Mouse (Mus musculus): ENCODE data around the gene Ftl1. TPM values are rescaled to one million over a fixed set of nuclear protein-coding genes. Genes with fewer than 3 reads are reported as not detected.

The Ftl1 gene
- polyA plus RNA-seq, 1 experiment from 2014 or later = 6,674 TPM

DNA sequence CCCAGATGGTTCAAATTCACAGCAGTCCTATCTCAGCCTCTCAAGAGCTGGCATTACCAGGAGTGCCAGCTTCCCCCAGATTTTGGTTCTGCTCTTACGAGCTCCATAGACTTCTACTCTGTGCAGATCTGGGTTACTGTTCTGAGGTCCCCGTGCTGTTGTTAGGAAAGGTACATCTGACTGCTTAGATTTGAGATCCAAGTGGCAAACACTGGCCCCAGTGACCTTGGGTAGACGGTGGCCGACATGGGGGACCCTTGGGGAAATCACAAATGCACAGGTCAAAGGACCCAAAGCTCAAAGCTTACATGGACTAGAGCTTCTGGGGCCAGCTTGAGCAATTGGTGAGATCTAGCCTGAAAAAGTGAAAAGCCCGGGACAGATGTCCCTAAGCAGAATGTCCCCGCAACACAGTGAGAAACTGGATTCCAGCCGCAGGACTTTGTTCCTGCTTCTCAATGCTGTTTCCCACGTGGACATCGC lies 2.9 kb downstream of the Ftl1 start:
- Histone ChIP-seq H3K9ac (ENCODE audit: low read depth, low read length) (no peak overlapping the region), H3K9me3 (replicated peaks; ENCODE audit: low read length) (no peaks in the 10 kb centered on the region), H3K4me1 (replicated peaks; ENCODE audit: insufficient read depth, low read length) (peaks cover 22% of the 10 kb centered on the region), H3K27ac (peak overlapping the region; percentile 5; the same call in 1 of the 2 replicates), H3K4me3 (replicated peaks; ENCODE audit: low read depth, low read length) (no peak overlapping the region), H3K27me3 (ENCODE audit: insufficient read depth, low read length) (no peaks in the 10 kb centered on the region), H3K4me2 (ENCODE audit: low read length) (peak overlapping the region; percentile 85; the same call in 1 of the 2 replicates), H3K36me3 (ENCODE audit: insufficient read depth, low read length) (peaks cover 20% of the 10 kb centered on the region; the same call in 1 of the 2 replicates)
- ATAC-seq (replicated peaks; ENCODE audit: low FRiP score, low read depth) (no peak), DNase-seq (ENCODE audit: low spot score) (no peak)
- no peak for TF ChIP-seq CTCF (IDR thresholded peaks at IDR 0.05; ENCODE audit: low read depth)
- WGBS = 36% methylated on average over 9 of the region's 9 CpGs

DNA sequence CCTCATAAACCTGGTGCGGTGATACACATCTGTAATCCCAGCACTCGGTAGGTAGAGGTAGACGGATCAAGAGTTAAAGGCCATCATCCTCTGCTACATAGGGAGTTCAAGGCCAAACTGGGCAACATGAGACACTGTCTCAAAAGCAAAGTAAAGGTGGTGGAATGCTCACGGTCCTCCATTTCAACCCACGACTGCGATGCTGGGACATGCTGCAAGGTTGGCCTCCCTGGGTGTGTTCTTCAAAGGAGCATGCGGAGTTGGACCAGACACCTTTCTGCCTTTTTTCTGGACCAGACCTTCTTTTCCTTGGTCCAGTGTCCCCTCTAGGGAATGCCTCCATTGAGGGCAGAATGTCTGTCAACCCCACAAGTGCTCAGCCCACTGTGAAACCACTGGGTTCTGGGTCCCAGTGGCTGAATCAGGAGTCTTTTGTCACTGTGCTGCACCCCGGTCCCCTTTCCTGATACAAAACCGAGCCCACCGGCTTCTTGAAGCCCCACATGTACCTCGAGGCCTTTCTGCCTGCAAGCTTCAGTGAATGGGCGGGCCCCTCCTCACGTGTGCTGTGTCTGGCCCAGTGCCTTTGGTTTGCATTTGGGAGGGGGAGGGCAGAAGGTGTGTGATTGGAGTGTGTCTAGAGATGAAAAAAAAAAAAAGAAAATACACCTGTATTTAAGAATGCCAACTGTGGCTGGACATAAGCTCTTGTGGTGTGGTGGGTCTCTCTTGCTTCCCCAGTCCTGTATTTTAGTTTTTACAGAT lies 3.6 kb downstream of the Ftl1 start:
- ATAC-seq (replicated peaks; ENCODE audit: low FRiP score, low read depth) = no peak
- H3K36me3 ChIP-seq (ENCODE audit: insufficient read depth, low read length) = peaks cover 20% of the 10 kb centered on the region; the same call in 1 of the 2 replicates

GRCm38 (mm10) chr7:45454971-45455370 lies 4.7 kb downstream of the Ftl1 start:
- Histone ChIP-seq H3K27me3 (ENCODE audit: insufficient read depth, low read length) (no peaks in the 10 kb centered on the region), H3K9me3 (replicated peaks; ENCODE audit: low read length) (no peaks in the 10 kb centered on the region), H3K4me3 (replicated peaks; ENCODE audit: low read depth, low read length) (no peak overlapping the region), H3K36me3 (ENCODE audit: insufficient read depth, low read length) (peaks cover 23% of the 10 kb centered on the region; the same call in 1 of the 2 replicates), H3K4me1 (replicated peaks; ENCODE audit: insufficient read depth, low read length) (peaks cover 11% of the 10 kb centered on the region; the same call in 1 of the 2 replicates), H3K27ac (no peak overlapping the region), H3K9ac (ENCODE audit: low read depth, low read length) (no peak overlapping the region), H3K4me2 (ENCODE audit: low read length) (no peak overlapping the region)
- TF ChIP-seq CTCF (IDR thresholded peaks at IDR 0.05; ENCODE audit: low read depth) = no peak
- 94% methylated on average over 15 of the region's 15 CpGs for WGBS
- ATAC-seq (replicated peaks; ENCODE audit: low FRiP score, low read depth) = no peak
- DNase-seq (ENCODE audit: low spot score) = no peak

More for the DNA sequence above, 3.6 kb downstream of the Ftl1 start:
- H3K4me3 ChIP-seq (replicated peaks; ENCODE audit: low read depth, low read length) = no peak overlapping the region
- no peak overlapping the region for H3K27ac ChIP-seq
- peaks cover 21% of the 10 kb centered on the region for H3K4me1 ChIP-seq (replicated peaks; ENCODE audit: insufficient read depth, low read length)
- TF ChIP-seq CTCF (IDR thresholded peaks at IDR 0.05; ENCODE audit: low read depth) = no peak
- no peaks in the 10 kb centered on the region for H3K9me3 ChIP-seq (replicated peaks; ENCODE audit: low read length)
- no peak overlapping the region for H3K9ac ChIP-seq (ENCODE audit: low read depth, low read length)
- H3K4me2 ChIP-seq (ENCODE audit: low read length) = no peak overlapping the region
- DNase-seq (ENCODE audit: low spot score) = no peak
- 77% methylated on average over 13 of the region's 13 CpGs for WGBS
- no peaks in the 10 kb centered on the region for H3K27me3 ChIP-seq (ENCODE audit: insufficient read depth, low read length)

DNA sequence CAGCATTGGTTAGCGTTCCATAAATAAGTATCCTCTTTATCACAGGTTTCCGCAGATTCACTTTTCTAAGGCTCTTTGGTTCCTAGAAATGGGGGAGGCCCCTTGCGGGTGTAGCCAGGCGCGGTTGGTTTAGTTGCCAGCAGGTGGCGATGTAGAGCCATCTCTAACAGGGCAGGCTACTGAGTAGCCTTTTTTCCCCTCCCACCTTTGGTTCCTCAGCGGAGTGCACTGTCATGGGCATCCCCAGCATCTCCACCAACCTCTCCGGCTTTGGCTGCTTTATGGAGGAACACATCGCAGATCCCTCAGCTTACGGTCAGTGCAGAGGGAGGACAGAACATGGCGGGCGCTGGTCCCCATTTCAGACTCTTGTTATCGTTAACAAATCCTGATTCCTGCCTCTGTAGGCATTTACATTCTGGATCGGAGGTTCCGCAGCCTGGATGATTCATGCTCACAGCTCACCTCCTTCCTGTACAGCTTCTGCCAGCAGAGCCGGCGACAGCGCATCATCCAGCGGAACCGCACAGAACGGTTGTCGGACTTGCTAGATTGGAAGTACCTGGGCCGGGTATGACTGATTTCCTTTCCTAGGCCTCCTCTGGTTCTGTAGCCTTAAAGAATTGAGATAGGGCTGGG lies 8.2 kb downstream of the Ftl1 start:
- no peak overlapping the region for H3K4me3 ChIP-seq (replicated peaks; ENCODE audit: low read depth, low read length)
- no peaks in the 10 kb centered on the region for H3K9me3 ChIP-seq (replicated peaks; ENCODE audit: low read length)
- no peak overlapping the region for H3K9ac ChIP-seq (ENCODE audit: low read depth, low read length)
- no peak overlapping the region for H3K27ac ChIP-seq
- no peaks in the 10 kb centered on the region for H3K4me1 ChIP-seq (replicated peaks; ENCODE audit: insufficient read depth, low read length)
- 58% methylated on average over 23 of the region's 23 CpGs for WGBS
- DNase-seq (ENCODE audit: low spot score) (peak; percentile 91), ATAC-seq (replicated peaks; ENCODE audit: low FRiP score, low read depth) (peak; percentile 72)
- H3K4me2 ChIP-seq (ENCODE audit: low read length) = no peak overlapping the region
- no peaks in the 10 kb centered on the region for H3K27me3 ChIP-seq (ENCODE audit: insufficient read depth, low read length)
- peak; percentile 91 for TF ChIP-seq CTCF (IDR thresholded peaks at IDR 0.05; ENCODE audit: low read depth)
- peaks cover 26% of the 10 kb centered on the region; the same call in 1 of the 2 replicates for H3K36me3 ChIP-seq (ENCODE audit: insufficient read depth, low read length)

GRCm38 (mm10) chr7:45449974-45450373 lies 9.7 kb downstream of the Ftl1 start:
- Histone ChIP-seq H3K9me3 (replicated peaks; ENCODE audit: low read length) (no peaks in the 10 kb centered on the region), H3K4me3 (replicated peaks; ENCODE audit: low read depth, low read length) (no peak overlapping the region), H3K4me1 (replicated peaks; ENCODE audit: insufficient read depth, low read length) (no peaks in the 10 kb centered on the region), H3K36me3 (ENCODE audit: insufficient read depth, low read length) (peaks cover 20% of the 10 kb centered on the region), H3K9ac (ENCODE audit: low read depth, low read length) (no peak overlapping the region), H3K27me3 (ENCODE audit: insufficient read depth, low read length) (no peaks in the 10 kb centered on the region), H3K27ac (no peak overlapping the region), H3K4me2 (ENCODE audit: low read length) (no peak overlapping the region)
- ATAC-seq (replicated peaks; ENCODE audit: low FRiP score, low read depth) (no peak), DNase-seq (ENCODE audit: low spot score) (no peak)
- TF ChIP-seq CTCF (IDR thresholded peaks at IDR 0.05; ENCODE audit: low read depth) = no peak
- 88% methylated on average over 1 of the region's 1 CpGs for WGBS

DNA sequence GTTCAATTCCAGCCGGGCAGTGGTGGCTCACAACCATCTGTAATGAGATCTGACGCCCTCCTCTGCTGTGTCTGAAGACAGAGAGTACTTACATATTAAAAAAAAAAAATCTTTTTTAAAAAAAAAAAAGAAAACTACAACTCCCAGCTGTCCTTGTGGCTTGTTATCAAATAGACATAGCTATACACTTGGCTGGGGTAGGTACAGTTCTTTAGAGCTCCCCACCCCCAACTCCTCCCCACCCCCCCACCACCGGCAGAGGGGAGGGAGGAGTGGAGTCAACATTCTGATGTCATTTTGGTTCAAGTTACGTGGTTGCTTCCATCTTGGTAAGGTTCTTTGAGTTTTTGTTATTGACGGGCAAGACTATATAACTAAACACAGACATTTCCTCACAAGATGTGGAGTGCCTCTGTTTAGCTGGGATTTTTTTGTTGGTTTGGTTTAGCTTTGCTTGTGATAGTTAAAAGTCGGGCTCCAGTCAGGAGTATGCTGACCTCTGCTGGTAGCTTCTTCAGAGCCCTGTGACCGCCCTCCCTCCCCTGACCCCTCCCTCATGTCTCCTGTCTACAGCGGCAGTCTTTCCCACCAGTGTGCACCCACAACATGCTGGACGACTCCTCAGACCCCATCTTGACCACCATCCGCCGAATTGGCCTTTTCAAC lies 12.2 kb downstream of the Ftl1 start:
- 0 out of 2 replicates have a peak, but pooled peaks have one; percentile 6 for ATAC-seq (replicated peaks; ENCODE audit: low FRiP score, low read depth)
- H3K36me3 ChIP-seq (ENCODE audit: insufficient read depth, low read length) = peaks cover 33% of the 10 kb centered on the region

More for the DNA sequence above, 12.2 kb downstream of the Ftl1 start:
- peak; percentile 82 for DNase-seq (ENCODE audit: low spot score)
- WGBS = 35% methylated on average over 11 of the region's 11 CpGs
- Histone ChIP-seq H3K27me3 (ENCODE audit: insufficient read depth, low read length) (no peaks in the 10 kb centered on the region), H3K4me3 (replicated peaks; ENCODE audit: low read depth, low read length) (no peak overlapping the region), H3K4me2 (ENCODE audit: low read length) (no peak overlapping the region), H3K9ac (ENCODE audit: low read depth, low read length) (no peak overlapping the region), H3K4me1 (replicated peaks; ENCODE audit: insufficient read depth, low read length) (no peaks in the 10 kb centered on the region), H3K9me3 (replicated peaks; ENCODE audit: low read length) (no peaks in the 10 kb centered on the region), H3K27ac (peak overlapping the region; percentile 40)
- peak; percentile 70 for TF ChIP-seq CTCF (IDR thresholded peaks at IDR 0.05; ENCODE audit: low read depth)

All from kidney, postnatal 0 days (tissue).